Mouse (Mus musculus) spleen, adult 2 months (tissue): ENCODE measurements around the gene Myf6. TPM values are rescaled to one million over a fixed set of nuclear protein-coding genes. Genes with fewer than 3 reads are reported as not detected.

ENCODE experiments used
- DNase-seq, 2 experiments: peaks; one replicate each; pipeline versions ENCODE4 v3.0.0 to v3.0.0-alpha.2; 2012 to 2021; ENCODE audit warnings: low spot score in 2 of 2, low read depth in 1 of 2
- H3K27ac ChIP-seq: fragments of 200-500 bp; 2 replicates; pipeline ENCODE4 v1.5.1; 2012; ENCODE audit warnings: low read length, inconsistent platforms; ENCODE audit not compliant: insufficient read depth
- H3K27me3 ChIP-seq: fragments of 200-500 bp; 2 replicates; pipeline ENCODE4 v1.6.1; 2012; ENCODE audit warnings: mild to moderate bottlenecking, moderate library complexity, low read length, inconsistent platforms; ENCODE audit not compliant: control insufficient read depth, insufficient read depth
- H3K36me3 ChIP-seq: fragments of 200-500 bp; 2 replicates; pipeline ENCODE4 v1.6.1; 2012; ENCODE audit warnings: mild to moderate bottlenecking, low read length, inconsistent platforms; ENCODE audit not compliant: control insufficient read depth, insufficient read depth
- H3K4me1 ChIP-seq: fragments of 200-500 bp; 2 replicates; pipeline ENCODE4 v1.6.1; 2011; ENCODE audit warnings: inconsistent platforms; ENCODE audit not compliant: control insufficient read depth, insufficient read depth, insufficient read length
- H3K4me3 ChIP-seq: fragments of 200-500 bp; 2 replicates; pipeline ENCODE4 v1.5.1; 2011; ENCODE audit warnings: mild to moderate bottlenecking, inconsistent platforms; ENCODE audit not compliant: insufficient read depth, insufficient read length; ENCODE audit errors: extremely low read depth
- CTCF ChIP-seq: fragments of 200-500 bp; IDR thresholded peaks from 2 replicates; pipeline ENCODE4 v1.5.1; 2011; ENCODE audit warnings: mild to moderate bottlenecking, inconsistent platforms; ENCODE audit not compliant: insufficient read depth, insufficient read length, insufficient replicate concordance; ENCODE audit errors: extremely low read depth
- POLR2A ChIP-seq: fragments of 200-500 bp; IDR thresholded peaks from 2 replicates; pipeline ENCODE4 v1.6.1; 2011; ENCODE audit warnings: low read depth, low read length, inconsistent platforms
- WGBS: fragments of 180-500 bp; shearing (Covaris S2); methylation state at CpG from one replicate; pipeline ENCODE4 v1.1.7; 2018; 5-methylcytosine and 5-hydroxymethylcytosine counted together
- polyA plus RNA-seq: library from polyadenylated mRNA; depleted of rRNA; stranded (reverse); fragments of >200 nt; gene quantifications from 2 replicates; pipeline ENCODE4 v1.2.3, GENCODE M21; 2012

Myf6 gene
- polyA plus RNA-seq, 1 experiment: not detected

- Histone ChIP-seq H3K27ac (no peak overlapping the region), H3K4me1 (no peaks in the 10 kb centered on the region), H3K27me3 (no peaks in the 10 kb centered on the region), H3K4me3 (no peak overlapping the region), H3K36me3 (no peaks in the 10 kb centered on the region)
- TF ChIP-seq POLR2A (no peak), CTCF (no peak)
- WGBS: 79% methylated on average over 4 of the region's 4 CpGs
- no peak for DNase-seq
Observed at GRCm38 (mm10) chr10:107503430-107503829, 8.9 kb upstream of the Myf6 start.

GRCm38 (mm10) chr10:107502193-107502592 lies 7.7 kb upstream of the Myf6 start:
- Histone ChIP-seq H3K36me3 (no peaks in the 10 kb centered on the region), H3K27me3 (no peaks in the 10 kb centered on the region), H3K27ac (no peak overlapping the region), H3K4me1 (no peaks in the 10 kb centered on the region), H3K4me3 (no peak overlapping the region)
- 91% methylated on average over 7 of the region's 7 CpGs for WGBS
- no peak for TF ChIP-seq POLR2A
- TF ChIP-seq CTCF: no peak
- no peak for DNase-seq

DNA sequence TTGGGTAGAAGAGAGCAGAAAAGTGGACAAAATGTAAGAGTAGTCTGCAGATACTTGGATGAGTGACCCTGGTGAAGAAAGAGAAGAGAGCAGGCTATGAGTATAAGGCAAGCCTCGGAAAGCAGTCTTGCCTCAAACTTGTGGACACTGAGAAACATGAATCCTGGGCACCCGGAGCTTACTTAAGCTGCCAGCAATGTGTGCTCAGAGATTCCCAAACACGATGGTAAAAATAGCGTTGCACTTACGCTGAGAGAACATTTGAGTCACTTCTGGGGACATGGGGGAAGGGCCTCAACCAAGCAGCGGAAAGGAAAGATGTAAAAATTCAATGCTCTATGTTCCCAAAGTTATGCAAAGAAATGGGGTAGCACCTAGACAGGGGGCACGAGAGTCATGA lies 5.1 kb upstream of the Myf6 start:
- no peaks in the 10 kb centered on the region for H3K27me3 ChIP-seq
- no peaks in the 10 kb centered on the region for H3K4me1 ChIP-seq
- DNase-seq: no peak
- H3K4me3 ChIP-seq: no peak overlapping the region
- TF ChIP-seq POLR2A: no peak
- WGBS: 78% methylated on average over 7 of the region's 7 CpGs
- H3K36me3 ChIP-seq: no peaks in the 10 kb centered on the region
- H3K27ac ChIP-seq: no peak overlapping the region

- WGBS: 23% methylated on average over 1 of the region's 1 CpGs
- no peak overlapping the region for H3K27ac ChIP-seq
- H3K36me3 ChIP-seq: no peaks in the 10 kb centered on the region
- H3K4me3 ChIP-seq: no peak overlapping the region
- TF ChIP-seq POLR2A (no peak), CTCF (no peak)
- H3K4me1 ChIP-seq: no peaks in the 10 kb centered on the region
- no peak for DNase-seq
- H3K27me3 ChIP-seq: no peaks in the 10 kb centered on the region
Observed at GRCm38 (mm10) chr10:107496402-107496801, 1.9 kb upstream of the Myf6 start.

DNA sequence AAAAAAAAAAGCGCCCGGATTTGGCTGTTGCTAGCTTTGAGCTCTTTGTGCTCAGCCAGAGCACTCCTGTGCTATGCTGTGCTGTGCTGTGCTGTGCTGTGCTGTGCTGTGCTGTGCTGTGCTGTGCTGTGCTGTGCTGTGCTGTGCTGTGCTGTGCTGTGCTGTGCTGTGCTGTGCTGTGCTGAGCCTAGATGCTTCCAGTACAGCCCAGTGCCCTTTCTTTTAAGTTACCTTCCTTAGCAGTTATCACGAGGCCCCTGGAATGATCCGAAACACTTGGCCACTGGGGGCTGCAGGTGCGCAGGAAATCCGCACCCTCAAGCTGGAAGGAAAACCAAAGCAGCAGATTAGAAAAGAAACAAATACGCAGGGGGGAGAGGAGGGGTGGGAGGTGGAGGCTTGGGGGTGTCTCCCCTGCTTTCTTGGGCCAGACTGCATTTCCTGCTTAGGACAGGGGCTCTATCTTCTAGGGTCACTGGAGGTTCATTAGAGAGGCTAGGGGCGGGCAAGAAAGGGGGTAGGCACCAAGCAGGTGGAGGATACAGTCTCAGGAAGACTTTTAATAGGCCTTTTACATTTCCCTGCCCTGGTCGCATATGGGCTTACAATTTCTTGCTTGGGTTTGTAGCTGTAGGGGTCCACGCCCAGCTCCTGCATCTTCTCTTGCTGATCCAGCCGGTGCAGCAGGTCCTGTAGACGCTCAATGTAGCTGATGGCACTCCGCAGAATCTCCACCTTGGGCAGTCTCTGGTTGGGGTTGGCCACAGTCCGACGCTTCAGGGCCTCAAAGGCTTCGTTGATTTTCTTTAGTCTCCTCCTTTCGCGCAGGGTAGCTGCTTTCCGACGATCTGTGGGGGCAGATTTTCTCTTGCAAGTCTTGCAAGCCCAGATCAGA lies 710 bp downstream of the Myf6 start:
- no peaks in the 10 kb centered on the region for H3K27me3 ChIP-seq
- 50% methylated on average over 20 of the region's 20 CpGs for WGBS
- no peak for DNase-seq
- H3K36me3 ChIP-seq: no peaks in the 10 kb centered on the region
- no peak overlapping the region for H3K4me3 ChIP-seq
- TF ChIP-seq POLR2A (no peak), CTCF (no peak)
- no peaks in the 10 kb centered on the region for H3K4me1 ChIP-seq
- no peak overlapping the region for H3K27ac ChIP-seq

- Histone ChIP-seq H3K4me3 (no peak overlapping the region), H3K4me1 (no peaks in the 10 kb centered on the region), H3K27ac (no peak overlapping the region), H3K27me3 (no peaks in the 10 kb centered on the region), H3K36me3 (no peaks in the 10 kb centered on the region)
- TF ChIP-seq CTCF (no peak), POLR2A (no peak)
- DNase-seq: no peak
- whole genome bisulfite sequencing: 34% methylated on average over 18 of the region's 18 CpGs
Observed at GRCm38 (mm10) chr10:107492867-107493579, 1.5 kb downstream of the Myf6 start.
